Mouse (Mus musculus): ENCODE results near the gene Tmem59.

Gene Tmem59

GRCm38 (mm10) chr4:107180746-107181145, 2.5 kb downstream of the Tmem59 start:
- DNase-seq (ENCODE audit: inconsistent ontology term) = no peak

- no peak for DNase-seq (ENCODE audit: inconsistent ontology term)
Measured at GRCm38 (mm10) chr4:107181866-107182265, 3.7 kb downstream of the Tmem59 start.

GRCm38 (mm10) chr4:107182796-107183195, 4.6 kb downstream of the Tmem59 start:
- DNase-seq (ENCODE audit: inconsistent ontology term) = no peak

- no peak for DNase-seq (ENCODE audit: inconsistent ontology term)
Measured at GRCm38 (mm10) chr4:107183203-107183602, 5.0 kb downstream of the Tmem59 start.

GRCm38 (mm10) chr4:107185703-107186102, 7.5 kb downstream of the Tmem59 start:
- peak; percentile 66 for DNase-seq (ENCODE audit: inconsistent ontology term)

GRCm38 (mm10) chr4:107193841-107194240, 15.6 kb downstream of the Tmem59 start:
- DNase-seq (ENCODE audit: inconsistent ontology term) = no peak

- DNase-seq (ENCODE audit: inconsistent ontology term) = no peak
Measured at GRCm38 (mm10) chr4:107196454-107196853, 18.3 kb downstream of the Tmem59 start.

- DNase-seq (ENCODE audit: inconsistent ontology term) = no peak
Measured at GRCm38 (mm10) chr4:107198072-107198471, 19.9 kb downstream of the Tmem59 start.

- DNase-seq (ENCODE audit: inconsistent ontology term) = no peak
Measured at GRCm38 (mm10) chr4:107201779-107202178, 23.6 kb downstream of the Tmem59 start.

GRCm38 (mm10) chr4:107203001-107203400, 24.8 kb downstream of the Tmem59 start:
- no peak for DNase-seq (ENCODE audit: inconsistent ontology term)

GRCm38 (mm10) chr4:107207016-107207415, 28.8 kb downstream of the Tmem59 start:
- no peak for DNase-seq (ENCODE audit: inconsistent ontology term)

- no peak for DNase-seq (ENCODE audit: inconsistent ontology term)
Measured at GRCm38 (mm10) chr4:107208880-107209279, 30.7 kb downstream of the Tmem59 start, which contains the start of gene Ldlrad1. TSS of gene Ldlrad1 (plus strand) at chr4:107209180.

GRCm38 (mm10) chr4:107210483-107211097, 32.4 kb downstream of the Tmem59 start:
- DNase-seq (ENCODE audit: inconsistent ontology term) = no peak

- no peak for DNase-seq (ENCODE audit: inconsistent ontology term)
Measured at GRCm38 (mm10) chr4:107211465-107211864, 33.3 kb downstream of the Tmem59 start.

- DNase-seq (ENCODE audit: inconsistent ontology term) = no peak
Measured at GRCm38 (mm10) chr4:107211936-107212335, 33.7 kb downstream of the Tmem59 start.

- DNase-seq (ENCODE audit: inconsistent ontology term) = no peak
Measured at GRCm38 (mm10) chr4:107213279-107214011, 35.2 kb downstream of the Tmem59 start.

GRCm38 (mm10) chr4:107217574-107217973, 39.4 kb downstream of the Tmem59 start:
- no peak for DNase-seq (ENCODE audit: inconsistent ontology term)

- no peak for DNase-seq (ENCODE audit: inconsistent ontology term)
Measured at GRCm38 (mm10) chr4:107221524-107221923, 43.3 kb downstream of the Tmem59 start.

GRCm38 (mm10) chr4:107223225-107224204, 45.3 kb downstream of the Tmem59 start:
- peak; percentile 57 for DNase-seq (ENCODE audit: inconsistent ontology term)

GRCm38 (mm10) chr4:107226313-107226712, 48.1 kb downstream of the Tmem59 start:
- DNase-seq (ENCODE audit: inconsistent ontology term) = no peak

- no peak for DNase-seq (ENCODE audit: inconsistent ontology term)
Measured at GRCm38 (mm10) chr4:107232219-107232618, 54.0 kb downstream of the Tmem59 start.

GRCm38 (mm10) chr4:107238253-107238652, 60.1 kb downstream of the Tmem59 start:
- DNase-seq (ENCODE audit: inconsistent ontology term) = no peak
